Mouse (Mus musculus) thymus, adult 2 months (tissue): Measurements from ENCODE around the gene Gm527.

ENCODE experiments used
- CTCF ChIP-seq: fragments of 200-500 bp; IDR thresholded peaks from 2 replicates; pipeline ENCODE4 v1.5.1; 2012; ENCODE audit warnings: mild to moderate bottlenecking, control low read depth, low read length, moderate library complexity, borderline replicate concordance; ENCODE audit not compliant: control insufficient read depth, poor library complexity, insufficient read depth; ENCODE audit errors: extremely low read depth
- POLR2A ChIP-seq: fragments of 200-500 bp; IDR thresholded peaks from 2 replicates; pipeline ENCODE4 v1.6.1; 2012; ENCODE audit warnings: mild to moderate bottlenecking, low read length, control low read depth, moderate library complexity; ENCODE audit not compliant: control insufficient read depth, poor library complexity, insufficient read depth; ENCODE audit errors: extremely low read depth

DNA sequence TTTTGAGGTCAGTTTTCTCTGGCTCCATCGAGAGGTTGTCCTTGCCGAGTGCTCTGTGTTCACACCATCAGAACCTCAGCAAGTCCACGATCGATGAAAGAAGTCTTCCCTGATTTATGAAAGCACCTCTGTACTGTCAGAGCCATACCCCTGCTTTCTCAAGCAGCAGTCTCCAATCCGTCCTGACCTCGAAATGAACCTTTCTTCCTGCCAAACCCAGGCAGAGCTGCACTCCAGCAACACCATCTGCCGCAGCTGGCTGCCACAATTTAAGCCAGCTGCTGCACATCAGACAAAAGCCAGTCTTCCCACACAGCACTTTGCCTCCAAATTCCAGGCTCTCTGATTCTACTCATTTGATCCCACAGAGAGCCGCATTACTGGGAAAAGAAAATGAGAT, 15.2 kb upstream of the Gm527 start:
- TF ChIP-seq CTCF: no peak
- no peak for TF ChIP-seq POLR2A
